Mouse (Mus musculus): ENCODE data around the gene Sez6l. TPM values are rescaled to one million over a fixed set of nuclear protein-coding genes. Genes with fewer than 3 reads are reported as not detected.

Gene Sez6l
- total RNA-seq, 2 experiments from 2014 or later = not detected

DNA sequence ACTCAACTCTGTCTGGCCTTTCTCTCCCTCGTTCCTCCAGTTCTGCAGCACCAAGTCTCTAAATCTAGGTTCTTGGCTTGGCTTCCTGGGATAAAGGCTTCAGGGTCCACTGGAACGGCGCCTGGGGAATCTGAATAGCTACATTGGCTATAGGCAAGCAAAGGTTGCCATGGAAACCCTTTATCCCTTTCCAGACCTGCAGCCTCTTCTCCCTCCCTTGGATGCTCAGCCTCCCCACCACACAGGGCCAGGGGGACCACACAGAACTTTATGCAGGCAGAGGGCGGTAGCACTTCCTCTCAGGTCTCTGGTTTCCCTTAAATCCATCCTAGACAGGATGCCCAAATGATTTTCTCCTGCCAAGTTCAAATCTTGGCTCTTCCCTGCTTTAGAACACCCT is 71.4 kb downstream of the Sez6l start:
- ATAC-seq (replicated peaks; ENCODE audit: poor library complexity, severe bottlenecking) = no peak

DNA sequence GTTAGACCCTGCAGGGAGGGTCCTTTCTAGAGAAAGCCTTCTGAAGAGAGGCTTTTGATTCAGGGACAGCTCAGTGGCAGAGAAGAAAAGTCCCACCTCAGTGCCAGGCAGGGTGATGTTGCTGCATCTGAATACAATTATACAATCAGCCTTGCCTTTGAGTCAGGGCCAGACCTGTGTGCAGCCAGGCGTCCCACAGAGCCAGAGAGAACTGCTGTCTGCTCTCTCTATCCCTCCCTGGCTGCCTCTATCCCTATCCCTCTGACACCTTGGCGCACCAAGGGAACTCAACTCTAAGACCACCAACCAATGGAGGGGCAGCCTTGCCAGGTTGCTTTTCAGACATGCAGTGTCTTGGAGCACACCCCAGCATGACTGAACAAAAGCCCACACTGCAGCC is 75.6 kb downstream of the Sez6l start:
- ATAC-seq (replicated peaks; ENCODE audit: poor library complexity, severe bottlenecking) = no peak

DNA sequence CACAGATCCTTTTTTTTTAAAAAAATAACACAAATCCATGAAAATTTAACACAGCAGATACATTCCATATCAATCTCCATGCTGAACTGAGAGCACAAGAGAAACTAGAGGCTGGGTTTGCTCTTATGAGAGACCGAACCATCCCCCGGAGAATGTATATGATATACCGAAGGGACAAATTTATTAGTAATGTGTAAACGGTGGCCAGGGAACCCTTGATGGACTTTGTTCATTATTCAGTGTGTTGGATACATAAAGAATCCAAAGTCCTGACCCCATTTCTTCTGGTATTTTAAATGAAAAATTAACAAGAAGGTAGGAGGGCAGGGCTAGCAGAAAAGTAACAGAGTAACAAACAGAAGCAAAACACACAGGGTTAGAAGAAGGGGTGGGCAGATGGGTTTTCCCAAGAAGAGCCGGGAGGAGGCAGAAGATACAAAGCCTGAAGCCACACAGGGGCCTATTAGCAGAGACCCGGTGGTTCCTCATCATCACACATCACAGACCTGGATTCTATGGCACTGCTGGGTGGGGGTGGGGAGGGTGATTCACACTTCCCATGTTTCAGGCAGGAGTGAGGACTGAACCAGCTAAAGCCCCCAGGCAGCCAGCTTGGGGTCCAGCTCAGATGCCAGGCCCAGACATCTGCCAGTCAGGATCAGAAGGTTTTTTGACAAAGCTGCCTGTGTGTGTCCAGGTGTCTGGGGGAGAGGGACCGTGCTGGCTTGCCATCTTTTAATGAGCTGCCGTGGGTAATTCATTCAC is 76.9 kb downstream of the Sez6l start:
- no peak for ATAC-seq (replicated peaks; ENCODE audit: poor library complexity, severe bottlenecking)

DNA sequence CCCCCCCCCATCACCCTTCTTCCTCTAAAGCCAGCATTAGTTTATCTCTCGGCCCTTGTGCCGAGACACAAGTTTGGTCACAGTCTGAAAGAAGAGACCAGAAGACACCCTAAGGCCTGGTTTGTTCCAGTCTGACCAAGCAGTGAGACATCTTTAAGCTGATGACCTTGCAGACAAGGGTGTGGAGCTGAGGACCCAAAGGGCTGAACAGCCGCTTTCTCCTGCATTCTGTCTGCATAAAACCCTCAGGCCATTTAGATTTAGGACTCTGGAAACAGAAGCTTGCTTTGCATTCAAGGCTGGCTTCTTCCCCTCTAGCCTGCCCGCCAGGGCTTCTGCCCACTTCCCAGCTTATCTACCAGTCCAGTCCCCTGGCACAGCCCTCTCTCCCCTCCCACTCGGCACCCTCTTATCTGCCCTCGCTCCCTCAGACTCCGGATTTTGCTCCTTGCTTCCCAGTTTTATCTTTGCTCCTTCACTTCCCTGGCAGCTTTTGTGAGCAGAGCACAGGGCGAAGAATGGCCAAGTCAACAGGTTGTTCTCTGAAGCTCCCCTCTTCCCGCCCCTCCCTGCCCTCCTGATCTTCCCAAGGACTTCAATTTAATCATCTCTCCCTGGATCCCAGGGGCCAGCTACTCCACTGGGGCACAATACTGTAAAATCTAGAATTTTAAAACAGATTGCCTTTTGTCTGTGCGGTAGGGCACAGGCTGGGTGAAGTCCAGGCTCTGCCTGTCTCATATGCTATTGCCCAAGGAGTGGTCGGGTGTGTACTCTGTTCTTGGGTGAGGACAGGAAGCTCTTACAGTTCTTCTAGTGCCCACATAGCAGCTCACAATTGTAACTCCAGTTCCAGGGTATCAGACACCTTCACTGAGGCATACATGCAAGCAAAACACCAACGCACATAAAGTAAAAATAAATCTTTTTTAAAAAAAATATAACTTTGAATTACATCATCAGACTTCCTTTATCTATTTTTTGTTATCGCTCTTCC is 77.8 kb downstream of the Sez6l start:
- no peak for ATAC-seq (replicated peaks; ENCODE audit: poor library complexity, severe bottlenecking)

DNA sequence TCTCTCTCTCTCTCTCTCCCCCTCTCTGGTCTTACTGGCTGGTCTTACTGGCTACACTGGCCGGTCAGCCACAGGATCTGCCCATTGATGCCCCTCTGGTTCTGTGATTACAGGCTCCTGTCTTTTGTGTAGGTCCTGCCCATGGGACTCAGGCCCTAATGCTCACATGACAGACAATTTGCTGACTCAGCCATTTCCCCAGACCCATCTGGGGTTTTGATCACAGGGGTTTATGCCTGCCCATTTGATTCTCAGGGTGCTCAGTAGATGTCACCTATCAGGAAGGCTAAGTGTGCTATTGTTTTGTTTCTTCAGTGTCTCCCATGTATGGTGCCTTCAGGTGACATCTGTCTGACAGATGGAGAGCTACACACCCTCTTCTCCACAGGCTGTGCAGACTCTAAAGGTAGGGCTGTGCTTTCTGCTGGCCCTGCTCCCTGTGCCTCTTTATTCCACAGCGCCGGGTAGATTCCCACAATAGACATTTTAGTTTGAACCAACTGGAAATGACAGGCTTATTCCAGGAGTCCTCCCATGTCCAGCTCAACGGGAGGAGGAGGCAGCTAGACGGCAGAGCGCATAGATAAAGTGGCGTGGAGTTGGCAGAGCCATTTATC is 80.1 kb downstream of the Sez6l start:
- no peak for ATAC-seq (replicated peaks; ENCODE audit: poor library complexity, severe bottlenecking)

DNA sequence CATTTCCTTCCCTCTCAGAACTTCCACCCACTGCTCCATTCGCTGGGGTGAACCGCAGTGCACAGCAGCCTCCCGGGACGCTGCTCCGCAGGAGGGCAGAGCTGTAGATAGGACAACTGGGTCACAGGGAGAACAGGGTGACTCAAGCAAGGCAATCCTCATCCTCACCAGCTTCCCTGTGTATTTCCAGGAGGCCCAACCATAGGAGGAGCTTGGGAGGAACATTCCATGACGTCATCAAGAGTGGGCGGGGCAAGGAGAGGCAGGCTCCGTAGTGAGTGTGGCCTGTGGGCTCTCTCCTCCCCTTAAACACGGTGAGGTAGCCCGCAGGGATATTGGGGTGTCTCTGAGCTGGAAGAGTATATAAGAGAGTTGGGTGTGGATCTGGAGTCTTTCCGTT is 83.5 kb downstream of the Sez6l start:
- no peak for ATAC-seq (replicated peaks; ENCODE audit: poor library complexity, severe bottlenecking)

DNA sequence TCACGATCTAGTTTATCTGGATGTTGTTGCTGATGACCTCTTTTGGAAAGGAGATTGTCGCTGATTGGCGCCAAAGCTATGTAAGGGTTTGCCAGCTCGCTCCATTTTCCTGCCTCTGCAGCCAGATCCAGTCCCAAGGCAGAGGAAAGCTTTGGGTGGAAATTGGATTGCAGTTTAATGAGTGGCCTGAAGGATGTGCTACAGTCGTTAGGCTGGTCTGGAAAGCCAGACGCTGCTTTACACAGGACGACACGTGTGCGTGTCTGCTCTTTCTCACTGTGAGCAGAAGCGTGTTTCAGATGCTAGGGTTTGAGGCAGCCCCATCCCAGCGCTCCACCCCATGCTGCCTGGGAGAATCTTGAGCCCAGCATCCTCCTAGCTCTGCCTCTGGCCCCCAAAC is 85.5 kb downstream of the Sez6l start:
- no peak for ATAC-seq (replicated peaks; ENCODE audit: poor library complexity, severe bottlenecking)

DNA sequence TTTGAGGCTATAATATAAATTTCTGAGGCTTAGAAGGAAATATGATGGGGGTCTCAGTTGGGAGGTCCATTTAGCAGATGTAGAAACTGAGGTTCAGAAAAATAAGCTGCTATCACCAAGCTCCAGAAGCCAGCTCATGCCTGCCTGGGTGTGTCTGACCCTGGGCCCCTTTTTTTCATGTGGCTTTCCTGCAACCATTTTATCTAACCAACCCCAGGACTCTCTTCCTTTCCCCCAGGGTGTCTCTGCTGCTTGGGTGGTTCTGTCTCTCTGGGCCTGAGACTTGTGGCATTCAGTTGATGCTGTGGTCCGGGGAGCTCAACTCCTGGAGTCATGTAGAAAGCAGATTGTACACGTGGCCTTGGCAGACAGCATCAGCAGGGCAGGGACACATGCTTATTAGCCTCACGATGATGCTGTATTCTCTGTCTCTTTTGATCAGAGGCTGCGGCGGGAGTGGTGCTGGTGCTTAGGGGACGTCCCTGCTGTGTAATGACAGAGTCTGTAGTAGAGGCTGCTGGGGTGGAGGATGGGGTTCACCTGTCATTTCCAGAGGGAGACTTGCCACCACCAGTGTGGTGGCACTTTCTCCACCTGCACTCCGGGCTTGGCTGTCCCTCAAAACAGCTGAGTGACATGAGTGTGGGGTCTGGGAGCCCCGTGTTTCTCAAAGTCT is 88.7 kb downstream of the Sez6l start:
- no peak for ATAC-seq (replicated peaks; ENCODE audit: poor library complexity, severe bottlenecking)

DNA sequence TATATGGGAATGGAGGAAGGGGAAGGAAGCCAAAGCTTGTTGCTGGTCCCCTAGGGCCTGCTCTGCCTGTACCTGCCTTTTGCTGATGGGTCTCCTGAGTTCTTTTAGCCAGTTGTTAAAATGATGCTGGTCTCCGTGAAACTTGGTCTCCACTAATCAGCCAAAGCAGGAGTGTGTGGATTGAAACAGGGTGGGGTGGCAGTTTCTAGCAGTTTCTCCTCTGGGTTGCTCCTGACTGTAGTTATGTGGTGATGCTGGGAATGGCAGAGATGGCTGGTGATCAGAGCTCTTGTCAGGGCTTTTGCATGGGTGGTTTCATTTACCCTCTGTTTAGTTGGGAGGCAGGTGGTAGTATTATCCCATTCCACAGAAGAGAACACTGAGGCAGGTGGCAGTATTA is 89.5 kb downstream of the Sez6l start:
- ATAC-seq (replicated peaks; ENCODE audit: poor library complexity, severe bottlenecking) = no peak

DNA sequence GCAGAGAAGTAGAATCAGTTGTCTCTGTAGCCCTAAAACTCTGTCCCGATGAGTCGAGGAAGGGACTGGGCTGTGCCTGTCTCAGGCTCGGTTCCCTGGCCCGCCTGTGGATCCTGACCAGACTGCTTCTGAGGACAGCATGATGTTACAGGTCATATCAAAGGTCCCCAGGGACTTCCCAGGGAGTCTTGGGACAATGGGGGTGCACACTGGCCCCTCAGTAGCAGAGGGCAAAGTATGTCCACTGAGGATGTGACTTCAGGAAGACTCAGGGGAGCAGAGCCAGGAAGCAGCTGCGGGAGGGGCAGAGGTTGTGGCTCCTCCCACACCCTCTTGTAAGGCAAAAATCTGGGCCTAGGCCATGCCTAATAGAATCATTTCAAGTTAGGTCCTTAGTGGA is 90.6 kb downstream of the Sez6l start:
- no peak for ATAC-seq (replicated peaks; ENCODE audit: poor library complexity, severe bottlenecking)

DNA sequence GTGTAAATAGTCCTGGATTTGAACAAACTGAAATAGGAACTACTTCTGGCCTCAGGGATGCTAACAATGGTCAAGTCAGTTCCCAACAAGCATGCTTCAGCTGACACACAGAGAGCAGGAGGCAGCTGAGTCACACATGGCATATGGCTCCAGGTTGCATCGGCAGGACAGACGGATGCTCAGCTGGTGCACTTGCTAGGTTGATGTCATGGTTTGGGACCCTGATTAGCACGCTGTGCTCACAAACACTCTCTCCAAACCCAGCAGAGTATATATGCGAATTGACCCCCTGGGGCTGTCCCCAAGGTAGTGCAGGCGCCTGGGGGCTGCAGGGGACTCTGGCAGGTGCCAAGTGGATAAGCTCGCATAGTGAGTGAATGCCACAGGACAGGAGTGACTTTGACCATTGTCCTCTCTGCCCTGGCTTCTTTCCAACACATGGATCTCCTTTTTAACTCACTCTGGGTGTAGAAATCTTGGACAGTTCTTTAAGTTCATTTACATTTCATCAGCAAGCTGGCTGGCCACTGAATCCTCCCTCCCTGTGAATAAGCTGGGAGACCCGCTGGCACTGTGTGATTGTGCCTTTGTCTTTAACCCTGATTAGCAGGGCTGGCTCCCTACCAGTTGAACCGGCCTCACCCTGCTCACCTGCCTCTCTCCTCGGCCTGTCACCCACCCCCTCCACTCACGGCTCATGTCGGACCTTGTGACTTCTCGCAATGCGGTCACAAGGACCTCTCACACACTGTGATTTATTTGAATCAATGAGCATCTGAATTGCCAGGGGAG is 91.9 kb downstream of the Sez6l start:
- no peak for ATAC-seq (replicated peaks; ENCODE audit: poor library complexity, severe bottlenecking)

DNA sequence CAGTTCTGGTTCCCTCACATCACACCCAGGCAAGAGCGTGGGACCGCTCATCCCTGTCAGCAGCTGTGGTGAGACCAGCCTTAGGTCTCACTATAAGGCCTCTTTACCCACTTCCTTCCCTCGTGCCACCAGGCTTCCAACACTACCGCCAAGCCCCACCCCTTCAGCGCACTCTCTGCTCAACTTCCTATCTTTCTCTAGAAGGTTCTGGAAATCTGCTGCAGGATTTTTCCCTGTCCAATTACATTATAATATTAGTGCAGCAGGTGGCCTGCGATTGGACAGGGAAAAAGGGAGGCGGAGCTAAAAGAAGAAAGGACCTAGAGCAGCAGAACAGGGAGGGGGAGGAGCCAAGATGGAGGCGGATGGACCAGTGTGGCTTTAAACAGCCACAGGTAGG is 94.0 kb downstream of the Sez6l start:
- ATAC-seq (replicated peaks; ENCODE audit: poor library complexity, severe bottlenecking) = peak; percentile 55

DNA sequence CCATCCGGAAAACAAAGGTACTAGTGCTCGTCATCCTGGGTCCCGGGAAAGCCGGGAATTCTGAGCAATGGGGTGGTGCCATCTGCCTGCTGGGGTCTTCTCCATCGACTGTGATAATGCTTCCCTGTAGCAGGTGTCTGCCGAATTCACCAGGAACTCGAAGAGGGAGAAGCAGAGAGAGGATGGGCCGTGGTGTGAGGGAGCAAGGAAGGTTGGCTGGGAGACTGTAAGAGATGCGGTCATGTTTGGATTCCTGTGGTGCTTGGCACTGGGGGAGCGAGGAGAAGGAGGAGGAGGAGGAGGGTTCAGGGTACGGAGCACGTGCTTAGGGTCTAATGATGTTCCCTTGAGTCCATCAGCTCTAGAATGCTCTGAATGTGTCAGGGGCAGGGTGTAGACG is 94.4 kb downstream of the Sez6l start:
- ATAC-seq (replicated peaks; ENCODE audit: poor library complexity, severe bottlenecking) = no peak

DNA sequence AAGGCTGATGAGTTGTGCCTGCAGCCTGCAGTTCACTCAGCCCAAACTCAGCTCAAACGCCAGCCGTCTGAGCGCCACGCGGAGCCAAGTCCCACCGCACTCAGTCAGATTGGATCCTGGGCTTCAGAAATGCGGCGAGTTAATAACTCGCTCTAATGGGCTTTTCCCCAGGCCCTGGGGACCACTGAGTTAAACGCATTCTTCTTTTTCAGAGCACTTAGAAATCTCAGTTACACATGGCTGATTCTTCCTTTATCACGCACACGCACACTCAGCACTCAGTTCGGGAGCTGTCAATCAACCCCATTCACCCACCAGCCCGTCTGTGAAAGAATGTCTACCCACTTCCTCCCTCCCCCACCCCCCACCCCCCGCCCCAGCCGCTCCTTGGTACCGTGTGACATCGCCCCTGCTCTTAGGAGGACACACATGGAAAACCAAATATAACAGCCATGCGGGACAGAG is 95.0 kb downstream of the Sez6l start:
- no peak for ATAC-seq (replicated peaks; ENCODE audit: poor library complexity, severe bottlenecking)

DNA sequence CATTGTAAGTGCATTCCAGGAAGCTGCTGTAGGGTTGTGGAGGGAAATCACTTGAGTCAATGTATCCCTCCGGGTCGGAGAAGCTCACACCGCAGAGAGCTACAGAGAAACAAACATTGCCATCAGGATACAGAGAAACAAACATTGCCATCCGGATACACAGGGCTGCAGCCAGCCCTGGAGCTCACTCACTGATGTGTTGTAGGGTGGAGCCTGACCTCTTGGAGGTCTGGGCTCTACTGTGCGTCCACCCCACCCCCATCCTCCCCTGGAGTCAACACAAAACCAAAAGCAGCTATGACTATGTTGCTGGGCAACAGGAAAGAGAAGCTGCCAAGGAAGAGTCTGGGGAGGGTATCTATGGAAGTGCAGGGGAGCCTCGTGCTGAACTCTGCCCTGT is 103.5 kb downstream of the Sez6l start:
- no peak for ATAC-seq (replicated peaks; ENCODE audit: poor library complexity, severe bottlenecking)

DNA sequence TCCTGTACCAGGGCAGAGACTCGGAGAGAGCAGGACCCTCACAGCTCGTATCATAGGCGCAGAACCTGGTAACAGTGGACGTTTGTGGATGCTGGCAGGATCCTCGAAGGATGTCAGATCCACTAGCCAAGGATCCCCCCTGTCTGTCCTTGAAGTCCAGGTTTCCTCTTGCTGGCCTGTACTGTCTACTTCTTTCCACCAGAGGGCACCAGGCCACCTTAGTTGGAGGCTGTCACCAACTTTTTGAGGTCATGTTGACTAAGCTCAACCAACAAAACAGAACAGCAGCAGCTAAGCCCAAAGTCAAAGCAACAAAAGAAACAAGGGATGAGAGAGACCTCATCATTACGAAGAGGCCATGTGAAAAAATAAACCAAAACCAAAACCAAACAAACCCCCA is 106.8 kb downstream of the Sez6l start:
- peak; percentile 37 for ATAC-seq (replicated peaks; ENCODE audit: poor library complexity, severe bottlenecking)

DNA sequence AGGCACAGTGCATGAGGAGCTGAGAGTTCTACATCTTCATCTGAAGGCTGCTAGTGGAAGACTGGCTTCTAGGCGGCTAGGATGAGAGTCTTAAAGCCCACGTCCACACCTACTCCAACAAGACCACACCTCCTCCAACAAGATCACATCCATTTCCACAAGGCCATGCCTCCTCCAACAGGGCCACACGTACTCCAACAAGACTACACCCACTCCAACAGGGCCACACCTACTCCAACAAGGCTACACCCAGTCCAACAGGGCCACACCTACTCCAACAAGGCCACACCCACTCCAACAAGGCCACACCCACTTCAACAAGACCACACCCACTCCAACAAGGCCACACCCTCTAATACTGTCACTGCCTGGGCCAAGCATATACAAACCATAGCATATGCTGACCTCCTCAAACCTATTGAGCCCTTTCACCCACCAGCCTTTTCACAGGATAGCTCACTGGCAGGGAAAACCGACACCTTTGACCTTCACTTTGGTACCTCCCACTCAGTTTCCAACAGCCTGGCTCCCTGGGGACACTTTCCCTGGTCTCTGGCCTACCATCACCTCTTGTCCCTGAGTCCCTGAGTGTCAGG is 107.9 kb downstream of the Sez6l start:
- no peak for ATAC-seq (replicated peaks; ENCODE audit: poor library complexity, severe bottlenecking)

DNA sequence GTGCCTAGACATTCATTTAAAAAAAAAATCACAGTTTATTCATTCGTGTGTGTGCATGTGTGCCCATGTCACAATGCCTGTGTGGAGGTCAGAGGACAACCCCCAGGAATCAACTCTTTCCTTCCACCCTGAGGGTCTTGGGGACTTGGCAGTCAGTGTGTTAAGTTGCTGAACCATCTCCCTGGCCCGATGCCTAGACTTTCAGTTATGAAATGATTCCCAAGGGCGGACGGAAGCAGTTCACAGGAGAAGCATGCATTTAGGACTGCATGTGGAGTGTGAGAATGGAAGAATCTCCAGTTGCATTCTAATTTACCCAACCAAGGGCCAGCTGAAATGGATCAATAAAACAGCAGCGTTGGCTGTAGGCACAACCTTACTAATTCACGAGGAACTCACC is 110.7 kb downstream of the Sez6l start:
- no peak for ATAC-seq (replicated peaks; ENCODE audit: poor library complexity, severe bottlenecking)

DNA sequence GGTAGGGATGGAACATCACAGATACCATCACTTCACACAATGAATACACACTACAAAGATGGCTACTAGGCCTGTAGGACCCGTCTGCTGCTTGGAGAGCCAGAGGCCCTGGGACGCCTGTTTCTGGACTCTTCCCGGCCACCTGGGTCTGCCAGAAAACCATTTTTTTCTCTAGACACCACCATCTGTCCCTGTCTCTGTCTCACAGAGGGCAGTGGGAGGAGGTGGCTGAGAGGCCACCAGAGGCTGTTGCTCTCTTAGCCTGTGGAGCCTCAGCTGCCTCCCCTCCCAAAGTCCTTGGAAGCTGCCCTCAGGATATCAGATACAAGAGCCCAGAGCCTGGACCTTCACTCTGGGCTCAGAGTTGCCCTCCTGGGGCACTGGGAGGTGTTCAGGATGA is 117.1 kb downstream of the Sez6l start:
- ATAC-seq (replicated peaks; ENCODE audit: poor library complexity, severe bottlenecking) = no peak

Measured in granulocyte monocyte progenitor cell, adult 5-6 weeks (primary cell).